Mouse (Mus musculus) myocyte (in vitro differentiated cells): ENCODE data around the gene 2300009A05Rik. TPM values are rescaled to one million over a fixed set of nuclear protein-coding genes. Genes with fewer than 3 reads are reported as not detected.

ENCODE experiments used
- H3K27me3 ChIP-seq: one replicate; pipeline ENCODE4 v1.6.1; 2011; ENCODE audit not compliant: control insufficient read depth, insufficient read depth, insufficient read length
- H3K36me3 ChIP-seq: one replicate; pipeline ENCODE4 v1.6.1; 2011; ENCODE audit not compliant: control insufficient read depth, insufficient read depth
- H3K4me2 ChIP-seq: one replicate; pipeline ENCODE4 v1.6.1; 2011; ENCODE audit warnings: low read depth, control low read depth
- H3K4me3 ChIP-seq: one replicate; pipeline ENCODE4 v1.5.1; 2011; ENCODE audit warnings: mild to moderate bottlenecking, control low read depth, moderate library complexity
- H3K79me2 ChIP-seq: one replicate; pipeline ENCODE4 v1.6.1; 2011; ENCODE audit not compliant: control insufficient read depth, insufficient read depth
- H3ac ChIP-seq: one replicate; pipeline ENCODE4 v1.6.1; 2011; ENCODE audit not compliant: control insufficient read depth, insufficient read length
- CEBPB ChIP-seq: IDR thresholded peaks from 2 replicates; pipeline ENCODE4 v1.6.1; 2011; ENCODE audit warnings: mild to moderate bottlenecking, moderate library complexity; ENCODE audit not compliant: poor library complexity, insufficient read depth, severe bottlenecking
- E2F4 ChIP-seq: IDR thresholded peaks from one replicate; pipeline ENCODE4 v1.6.1; 2011; ENCODE audit warnings: mild to moderate bottlenecking, control low read depth, moderate library complexity; ENCODE audit not compliant: insufficient read depth
- MAX ChIP-seq: IDR thresholded peaks from one replicate; pipeline ENCODE4 v1.6.1; 2011; ENCODE audit warnings: low read depth, mild to moderate bottlenecking, control low read depth
- MYOD1 ChIP-seq, 3 experiments: IDR thresholded peaks; one replicate each; pipeline ENCODE4 v1.6.1; 2011; ENCODE audit warnings: control low read depth in 2 of 3, low read depth in 2 of 3, mild to moderate bottlenecking in 2 of 3, moderate library complexity in 1 of 3; ENCODE audit not compliant: insufficient read length in 2 of 3, control insufficient read depth in 1 of 3
- MYOG ChIP-seq, 3 experiments: IDR thresholded peaks; one replicate each; pipeline ENCODE4 v1.6.1; 2011; ENCODE audit warnings: control low read depth in 2 of 3, low read depth in 2 of 3, mild to moderate bottlenecking in 2 of 3; ENCODE audit not compliant: insufficient read length in 2 of 3, control insufficient read depth in 1 of 3, insufficient read depth in 1 of 3
- POLR2A ChIP-seq: IDR thresholded peaks from one replicate; pipeline ENCODE4 v1.6.1; 2011; ENCODE audit warnings: low read depth, mild to moderate bottlenecking, control low read depth, moderate library complexity; ENCODE audit not compliant: insufficient read length
- POLR2AphosphoS2 ChIP-seq: IDR thresholded peaks from one replicate; pipeline ENCODE4 v1.6.1; 2011; ENCODE audit warnings: low read depth, control low read depth; ENCODE audit not compliant: insufficient read length
- REST ChIP-seq: IDR thresholded peaks from one replicate; pipeline ENCODE4 v1.6.1; 2011; ENCODE audit warnings: mild to moderate bottlenecking, control low read depth, moderate library complexity; ENCODE audit not compliant: insufficient read depth, insufficient read length
- SRF ChIP-seq: IDR thresholded peaks from one replicate; pipeline ENCODE4 v1.6.1; 2011; ENCODE audit warnings: low read depth; ENCODE audit not compliant: control insufficient read depth, insufficient read length
- TCF12 ChIP-seq: IDR thresholded peaks from one replicate; pipeline ENCODE4 v1.6.1; 2011; ENCODE audit warnings: mild to moderate bottlenecking, control low read depth; ENCODE audit not compliant: poor library complexity, insufficient read depth, severe bottlenecking
- TCF3 ChIP-seq: IDR thresholded peaks from one replicate; pipeline ENCODE4 v1.6.1; 2011; ENCODE audit warnings: low read depth, control low read depth; ENCODE audit not compliant: insufficient read length
- USF1 ChIP-seq: IDR thresholded peaks from one replicate; pipeline ENCODE4 v1.6.1; 2011; ENCODE audit warnings: low read depth, mild to moderate bottlenecking, control low read depth, moderate library complexity
- polyA plus RNA-seq: library from polyadenylated mRNA; unstranded; fragments of >200 nt; fragmentation: generic; extraction: Trizol; gene quantifications from one replicate; pipeline ENCODE4 v1.2.1, GENCODE M21; 2012; ENCODE audit warnings: missing spikeins

The 2300009A05Rik gene
- polyA plus RNA-seq, 1 experiment = 26.5 TPM

DNA sequence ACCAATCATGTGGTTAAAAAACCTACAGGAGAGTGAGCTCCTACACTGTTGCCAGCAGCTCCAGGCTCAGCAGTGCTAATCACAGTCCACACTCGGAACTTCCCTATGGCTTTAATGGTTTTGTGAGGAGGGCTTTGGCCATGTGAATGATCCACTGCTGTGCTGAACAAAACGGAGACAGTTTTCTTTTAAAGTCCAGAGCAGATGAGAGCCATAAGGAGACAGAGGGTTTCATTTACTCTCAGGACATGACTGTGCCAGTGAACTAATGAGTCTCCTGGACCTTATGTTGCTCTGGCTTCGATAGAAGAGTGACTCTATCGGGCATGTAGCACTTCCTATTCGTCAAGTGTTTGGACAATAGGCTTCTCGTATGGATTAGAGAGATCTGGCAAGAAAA is 21.4 kb upstream of the 2300009A05Rik start:
- H3ac ChIP-seq = no peak overlapping the region
- no peak for TF ChIP-seq MYOD1 (IDR thresholded peaks at IDR 0.05; ENCODE audit: control insufficient read depth in 1 of 3, insufficient read length in 2 of 3, low read depth in 2 of 3)
- no peak for TF ChIP-seq MAX
- TF ChIP-seq MYOG (IDR thresholded peaks at IDR 0.05; ENCODE audit: control insufficient read depth in 1 of 3, insufficient read depth in 1 of 3, insufficient read length in 2 of 3, low read depth in 2 of 3) = no peak
- no peak for TF ChIP-seq REST
- TF ChIP-seq TCF12 = no peak
- no peak for TF ChIP-seq POLR2A
- no peaks in the 10 kb centered on the region for H3K36me3 ChIP-seq
- no peak overlapping the region for H3K4me3 ChIP-seq
- no peak overlapping the region for H3K4me2 ChIP-seq
- H3K79me2 ChIP-seq = no peaks in the 10 kb centered on the region
- no peaks in the 10 kb centered on the region for H3K27me3 ChIP-seq

DNA sequence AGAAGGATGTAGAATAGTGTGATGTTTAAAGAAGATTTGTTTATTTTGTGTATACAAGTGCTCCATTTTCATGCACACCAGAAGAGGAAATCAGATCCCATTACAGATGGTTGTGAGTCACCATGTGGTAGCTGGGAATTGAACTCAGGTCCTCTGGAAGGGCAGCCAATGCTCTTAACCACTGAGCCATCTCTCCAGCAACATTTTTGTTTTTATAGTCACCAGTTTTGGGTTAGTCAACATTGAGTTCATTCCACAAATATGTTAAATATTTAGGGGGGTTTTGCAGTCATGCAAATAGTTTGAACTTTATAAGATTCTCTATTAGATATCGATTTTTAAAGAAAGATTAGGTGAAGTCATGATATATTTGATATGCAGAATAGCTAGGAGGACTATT is 1.1 kb upstream of the 2300009A05Rik start:
- no peak for TF ChIP-seq SRF
- TF ChIP-seq POLR2AphosphoS2 = no peak
- no peak for TF ChIP-seq CEBPB
- no peak for TF ChIP-seq REST
- Histone ChIP-seq H3ac (no peak overlapping the region), H3K4me2 (no peak overlapping the region), H3K79me2 (peaks cover 36% of the 10 kb centered on the region), H3K27me3 (no peaks in the 10 kb centered on the region), H3K4me3 (peak overlapping the region; percentile 76), H3K36me3 (no peaks in the 10 kb centered on the region)

DNA sequence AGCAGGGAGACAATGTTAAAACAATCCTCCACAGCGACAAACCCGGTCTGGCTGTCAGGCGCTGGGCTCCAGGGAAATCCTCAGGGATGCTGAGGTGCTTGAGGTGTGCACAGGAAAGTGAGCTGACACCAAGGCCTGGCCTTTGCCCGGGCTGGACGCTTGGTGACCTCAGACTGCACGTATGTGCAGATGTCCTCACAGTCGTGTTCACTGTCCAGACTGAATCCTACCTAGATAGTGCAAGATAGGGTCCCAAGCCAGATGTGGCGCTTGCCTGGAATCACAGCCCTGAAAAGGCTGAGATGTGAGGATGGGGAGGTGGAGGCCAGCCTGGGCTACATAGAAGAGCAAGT is 393 bp upstream of the 2300009A05Rik start:
- H3ac ChIP-seq = peak overlapping the region; percentile 73
- peaks cover 36% of the 10 kb centered on the region for H3K79me2 ChIP-seq
- no peaks in the 10 kb centered on the region for H3K27me3 ChIP-seq
- TF ChIP-seq CEBPB (no peak), MYOD1 (IDR thresholded peaks at IDR 0.05; ENCODE audit: control insufficient read depth in 1 of 3, insufficient read length in 2 of 3, low read depth in 2 of 3) (no peak), MAX (no peak), TCF3 (no peak), SRF (no peak), POLR2AphosphoS2 (no peak), USF1 (no peak), TCF12 (no peak), POLR2A (no peak), MYOG (IDR thresholded peaks at IDR 0.05; ENCODE audit: control insufficient read depth in 1 of 3, insufficient read depth in 1 of 3, insufficient read length in 2 of 3, low read depth in 2 of 3) (no peak), E2F4 (no peak), REST (no peak)
- H3K36me3 ChIP-seq = no peaks in the 10 kb centered on the region
- peak overlapping the region; percentile 84 for H3K4me2 ChIP-seq
- peak overlapping the region; percentile 76 for H3K4me3 ChIP-seq

DNA sequence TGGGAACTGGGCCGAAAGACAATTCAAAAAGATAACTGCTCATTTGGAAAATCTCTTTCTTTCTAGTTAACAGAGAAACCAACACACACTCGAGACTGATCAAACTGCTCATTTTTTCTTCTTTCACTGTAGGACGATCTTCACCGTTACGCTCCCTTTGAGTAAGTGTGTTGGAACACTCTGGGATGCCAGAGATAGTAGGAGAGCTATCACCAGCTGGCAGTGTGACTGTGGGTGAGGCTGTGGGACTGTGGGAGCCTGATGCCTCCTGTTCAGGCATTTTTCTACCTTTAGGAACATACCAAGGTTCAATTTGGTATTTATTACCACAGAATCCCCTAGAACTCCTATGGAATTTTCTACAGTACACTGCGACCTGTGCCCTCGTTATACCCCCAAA is 3.4 kb downstream of the 2300009A05Rik start:
- Histone ChIP-seq H3K4me2 (no peak overlapping the region), H3ac (no peak overlapping the region), H3K36me3 (no peaks in the 10 kb centered on the region), H3K79me2 (peaks cover 36% of the 10 kb centered on the region), H3K4me3 (no peak overlapping the region), H3K27me3 (no peaks in the 10 kb centered on the region)
- no peak for TF ChIP-seq TCF3

DNA sequence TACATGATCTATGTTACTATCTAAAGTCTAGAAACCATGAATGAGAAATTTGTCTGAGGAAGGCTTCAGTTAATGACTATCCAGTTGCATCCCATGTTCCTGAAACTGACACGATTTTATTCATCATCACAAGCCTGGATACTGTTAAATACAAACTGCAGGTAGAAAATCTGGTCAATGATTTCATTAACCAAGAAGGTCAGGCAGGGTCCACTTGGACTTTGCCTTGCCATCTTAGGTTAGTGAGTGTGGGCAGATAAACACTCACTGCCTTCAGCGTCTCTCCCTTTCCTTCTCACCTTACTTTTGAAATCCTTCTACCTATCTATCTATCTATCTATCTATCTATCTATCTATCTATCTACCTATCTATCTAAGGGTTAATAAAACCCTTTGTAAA is 7.7 kb downstream of the 2300009A05Rik start:
- no peak overlapping the region for H3K4me2 ChIP-seq
- H3ac ChIP-seq = no peak overlapping the region
- no peak overlapping the region for H3K4me3 ChIP-seq
- peaks cover 10% of the 10 kb centered on the region for H3K79me2 ChIP-seq
- TF ChIP-seq POLR2A (no peak), TCF12 (no peak)
- H3K27me3 ChIP-seq = no peaks in the 10 kb centered on the region
- no peaks in the 10 kb centered on the region for H3K36me3 ChIP-seq

DNA sequence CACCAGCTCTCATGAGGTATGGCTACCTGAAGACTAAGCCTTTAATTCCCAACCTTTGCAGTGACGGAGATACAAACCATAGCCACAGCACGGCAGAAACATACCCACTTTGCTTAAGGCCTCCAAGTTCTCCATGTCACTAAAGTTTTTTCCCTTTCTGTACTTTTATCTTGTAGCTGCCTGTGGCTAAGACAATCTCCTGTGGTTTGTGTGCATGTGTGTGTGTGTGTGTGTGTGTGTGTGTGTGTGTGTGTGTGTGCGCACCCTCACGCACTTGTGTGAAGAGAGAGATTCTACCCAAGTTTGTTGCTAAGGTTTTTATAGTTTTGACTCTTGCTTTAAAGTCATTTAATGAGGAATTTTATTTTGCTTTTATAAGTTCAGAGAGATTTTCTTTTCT is 16.3 kb downstream of the 2300009A05Rik start:
- TF ChIP-seq REST = no peak
- TF ChIP-seq MYOD1 (IDR thresholded peaks at IDR 0.05; ENCODE audit: control insufficient read depth in 1 of 3, insufficient read length in 2 of 3, low read depth in 2 of 3) = no peak
- no peak for TF ChIP-seq TCF3
- no peak for TF ChIP-seq MYOG (IDR thresholded peaks at IDR 0.05; ENCODE audit: control insufficient read depth in 1 of 3, insufficient read depth in 1 of 3, insufficient read length in 2 of 3, low read depth in 2 of 3)
- no peak for TF ChIP-seq POLR2AphosphoS2
- TF ChIP-seq E2F4 = no peak
- no peak for TF ChIP-seq POLR2A
- TF ChIP-seq CEBPB = no peak
- no peak for TF ChIP-seq MAX
- no peak for TF ChIP-seq USF1
- TF ChIP-seq TCF12 = no peak
- TF ChIP-seq SRF = no peak
- Histone ChIP-seq H3ac (no peak overlapping the region), H3K4me2 (no peak overlapping the region), H3K27me3 (no peaks in the 10 kb centered on the region), H3K4me3 (no peak overlapping the region), H3K36me3 (no peaks in the 10 kb centered on the region), H3K79me2 (peaks cover 6% of the 10 kb centered on the region)
